Mouse (Mus musculus): ENCODE measurements around the gene Rffl.
"Not testable (repeated sequence)": the region's sequence is repeated elsewhere in the genome, so short reads cannot be mapped to it uniquely, and the experiment has no call there.

The Rffl gene

DNA sequence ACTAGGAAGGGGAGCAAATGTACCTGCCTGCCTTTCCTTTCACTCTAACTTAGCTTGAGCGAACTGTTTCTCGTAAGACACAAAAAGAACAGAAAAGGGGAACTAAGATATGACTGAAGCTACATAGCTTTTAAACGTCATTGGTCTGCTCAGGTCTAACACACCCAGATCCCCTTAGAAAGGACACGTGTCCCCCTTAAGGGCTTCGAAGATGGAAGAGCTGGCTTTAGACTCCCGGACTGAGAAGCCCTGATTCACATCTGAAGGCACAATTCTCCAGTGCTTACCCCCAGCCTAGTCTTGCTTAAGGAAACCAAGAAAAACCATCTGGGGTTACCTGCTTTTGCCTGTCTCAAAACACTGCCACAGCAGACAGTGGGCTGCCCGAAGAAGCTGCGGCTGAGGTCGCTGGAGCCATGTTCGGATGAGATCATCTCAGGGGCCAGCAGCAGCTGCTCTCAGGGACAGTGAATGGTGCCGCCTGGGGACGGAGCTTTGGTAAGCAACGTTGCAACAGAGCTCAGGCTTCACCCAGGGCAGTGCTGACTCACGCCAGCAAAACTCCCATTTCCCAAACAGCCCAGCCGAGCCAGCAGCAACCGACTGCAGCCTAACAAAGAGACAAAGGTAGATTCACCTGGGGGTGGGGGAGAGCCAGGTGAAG is 25.5 kb downstream of the Rffl start:
- DNase-seq (ENCODE audit: low spot score in 2 of 2): no peak

DNA sequence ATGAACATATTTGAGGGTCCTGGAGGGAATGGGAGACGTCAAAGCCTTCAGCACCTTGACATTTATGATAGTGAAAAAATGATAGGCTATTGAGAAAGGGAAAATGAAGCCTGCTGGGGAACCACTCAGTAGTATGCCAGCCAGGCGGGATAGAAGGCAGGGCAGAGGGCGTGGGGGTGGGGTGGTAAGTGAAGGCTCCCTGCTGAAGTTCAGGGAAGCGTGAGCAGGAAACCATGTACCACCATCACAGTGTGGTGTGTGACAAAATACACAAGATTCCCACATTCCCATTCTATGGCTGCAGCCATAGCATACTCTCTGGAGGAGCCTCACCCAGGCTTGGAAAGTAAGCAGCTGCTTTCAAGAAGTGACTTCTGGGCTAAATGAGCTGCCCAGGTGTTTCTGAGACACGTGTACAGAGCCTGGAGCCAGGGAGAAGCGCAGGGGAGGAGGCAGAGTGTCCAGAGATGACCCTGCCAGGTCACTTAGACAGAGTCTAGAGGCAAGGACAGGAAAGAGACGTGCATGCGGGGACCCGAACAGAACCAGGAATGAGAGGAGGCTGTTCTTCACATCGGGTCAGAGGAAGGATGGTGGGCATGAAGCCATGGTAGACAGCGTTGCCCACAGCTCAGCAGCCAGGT is 26.1 kb downstream of the Rffl start:
- DNase-seq (ENCODE audit: low spot score in 2 of 2): no peak

DNA sequence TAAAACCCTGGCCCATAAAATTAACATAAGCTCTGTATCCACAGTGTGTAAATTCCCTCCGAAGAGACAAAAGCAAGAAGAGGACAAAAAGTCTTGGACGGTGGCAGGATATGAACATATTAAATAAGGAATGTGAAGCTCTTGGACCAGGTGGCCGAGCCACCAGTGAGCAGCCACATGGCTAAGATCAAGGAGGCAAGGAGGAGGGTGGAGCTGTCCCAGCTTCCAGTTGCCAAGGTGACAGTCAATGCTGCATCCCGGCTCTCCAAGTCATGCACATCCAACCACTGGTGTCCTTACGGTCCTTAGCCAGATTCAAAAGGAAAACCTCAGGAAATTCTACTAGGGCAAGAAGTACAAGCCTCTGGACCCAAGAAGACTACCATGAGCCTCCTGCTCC is 32.5 kb downstream of the Rffl start:
- no peak for DNase-seq (ENCODE audit: low spot score in 2 of 2)

GRCm38 (mm10) chr11:82837848-82838247 is 33.2 kb downstream of the Rffl start:
- DNase-seq (ENCODE audit: low spot score in 2 of 2): no peak

- DNase-seq (ENCODE audit: low spot score in 2 of 2): no peak
These were observed 33.8 kb downstream of the Rffl start for GRCm38 (mm10) chr11:82837192-82837591.

GRCm38 (mm10) chr11:82835616-82836432 is 35.2 kb downstream of the Rffl start:
- DNase-seq (ENCODE audit: low spot score in 2 of 2): no peak

DNA sequence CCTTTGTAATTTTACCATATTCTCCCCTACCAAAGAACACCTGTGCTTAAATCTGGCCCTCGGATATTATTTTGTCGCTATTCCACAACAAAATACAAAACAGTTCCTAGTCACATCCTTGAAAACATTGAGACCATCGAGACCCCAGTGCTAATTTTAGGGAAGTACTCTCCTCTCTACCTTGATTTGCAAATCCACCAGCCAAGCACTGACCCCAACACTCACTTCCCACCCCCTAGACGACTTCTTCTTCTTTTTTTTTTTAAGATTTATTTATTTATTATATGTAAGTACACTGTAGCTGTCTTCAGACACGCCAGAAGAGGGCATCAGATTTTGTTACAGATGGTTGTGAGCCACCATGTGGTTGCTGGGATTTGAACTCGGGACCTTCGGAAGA is 36.7 kb downstream of the Rffl start:
- DNase-seq (ENCODE audit: low spot score in 2 of 2): not testable (repeated sequence)

DNA sequence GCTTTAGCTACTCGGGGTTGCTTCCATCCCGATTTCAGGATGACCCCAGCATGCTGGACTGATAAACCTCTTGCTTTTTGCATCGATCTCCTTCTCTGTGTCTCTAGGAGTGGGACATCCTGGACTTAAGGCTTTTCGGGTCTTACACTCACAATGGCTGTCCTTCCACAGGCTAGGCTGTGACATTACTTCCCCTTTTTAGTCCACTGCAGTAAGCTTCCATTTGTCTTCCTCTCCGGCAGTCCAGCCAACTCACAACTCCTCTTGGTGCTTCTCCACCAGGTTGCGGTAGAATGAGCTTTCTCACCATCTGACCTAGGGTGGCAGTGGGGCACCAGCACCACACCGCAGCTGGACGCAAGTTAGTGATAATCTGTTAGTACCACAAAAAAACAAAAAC is 37.1 kb downstream of the Rffl start:
- DNase-seq (ENCODE audit: low spot score in 2 of 2): no peak

DNA sequence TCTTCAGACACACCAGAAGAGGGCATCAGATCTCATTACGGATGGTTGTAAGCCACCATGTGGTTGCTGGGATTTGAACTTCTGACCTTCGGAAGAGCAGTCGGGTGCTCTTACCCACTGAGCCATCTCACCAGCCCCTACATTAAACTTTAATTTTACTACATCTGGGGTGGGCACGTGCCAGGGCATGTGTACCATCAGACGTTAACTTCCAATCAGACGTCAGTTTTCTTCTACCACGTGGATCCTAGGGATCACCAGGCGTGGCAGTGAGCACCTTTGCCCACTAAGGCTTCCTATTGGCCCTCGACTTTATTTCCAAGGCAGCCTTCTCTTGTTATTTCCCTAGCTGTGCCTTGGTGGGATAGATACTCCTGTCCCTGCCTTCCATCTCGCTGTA is 38.6 kb downstream of the Rffl start:
- not testable (repeated sequence) for DNase-seq (ENCODE audit: low spot score in 2 of 2)

DNA sequence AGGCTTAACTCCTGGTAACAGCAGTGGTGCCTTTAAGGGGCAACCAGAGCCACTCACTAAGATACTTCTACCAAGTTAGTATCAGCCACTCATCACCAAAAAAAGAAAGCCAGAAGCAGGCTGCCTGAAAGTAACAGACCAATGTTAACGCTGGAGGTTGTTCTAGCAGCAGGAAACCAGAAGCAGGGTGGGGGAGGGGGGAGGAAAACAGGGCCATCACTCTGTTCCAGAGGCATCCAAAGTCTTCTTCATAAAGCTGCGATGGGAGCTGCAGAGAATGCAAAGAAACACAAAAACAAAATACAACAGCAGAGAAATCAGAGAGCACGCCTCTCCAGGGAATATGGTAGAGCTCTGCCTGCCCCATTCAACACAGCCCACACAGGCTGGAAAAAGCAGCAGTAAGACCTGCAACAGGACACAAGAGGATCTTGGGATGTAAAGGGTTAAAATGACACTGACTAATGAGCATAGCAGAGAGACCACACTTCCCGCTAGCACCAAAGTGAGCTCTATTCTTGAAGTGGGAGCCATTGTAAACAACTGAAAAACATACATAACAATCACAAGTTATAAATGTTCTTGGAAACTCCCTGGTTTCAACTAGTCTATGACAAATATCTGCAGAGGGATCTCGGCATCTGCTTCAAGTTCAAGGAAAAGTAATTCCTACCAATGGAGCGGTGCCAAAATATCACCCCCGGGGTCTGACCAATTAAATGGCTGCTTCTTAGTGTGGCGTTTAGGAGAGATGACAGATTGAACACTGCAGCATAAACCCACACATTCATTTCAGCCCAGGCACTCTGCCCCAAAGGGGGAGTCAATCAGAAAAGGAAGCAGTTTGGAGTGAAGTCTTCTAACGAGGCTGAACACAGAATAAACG is 39.8 kb downstream of the Rffl start:
- DNase-seq (ENCODE audit: low spot score in 2 of 2): no peak

GRCm38 (mm10) chr11:82826818-82827217 is 44.2 kb downstream of the Rffl start:
- no peak for DNase-seq (ENCODE audit: low spot score in 2 of 2)

GRCm38 (mm10) chr11:82820788-82821456 is 50.1 kb downstream of the Rffl start:
- DNase-seq (ENCODE audit: low spot score in 2 of 2): no peak

- DNase-seq (ENCODE audit: low spot score in 2 of 2): peak; percentile 47 to 73
These were observed 51.7 kb downstream of the Rffl start for GRCm38 (mm10) chr11:82819350-82819749.

GRCm38 (mm10) chr11:82808485-82808884 is 62.5 kb downstream of the Rffl start:
- DNase-seq (ENCODE audit: low spot score in 2 of 2): no peak

GRCm38 (mm10) chr11:82807370-82807769 is 63.6 kb downstream of the Rffl start:
- no peak for DNase-seq (ENCODE audit: low spot score in 2 of 2)

GRCm38 (mm10) chr11:82806656-82807055 is 64.4 kb downstream of the Rffl start:
- DNase-seq (ENCODE audit: low spot score in 2 of 2): no peak

DNA sequence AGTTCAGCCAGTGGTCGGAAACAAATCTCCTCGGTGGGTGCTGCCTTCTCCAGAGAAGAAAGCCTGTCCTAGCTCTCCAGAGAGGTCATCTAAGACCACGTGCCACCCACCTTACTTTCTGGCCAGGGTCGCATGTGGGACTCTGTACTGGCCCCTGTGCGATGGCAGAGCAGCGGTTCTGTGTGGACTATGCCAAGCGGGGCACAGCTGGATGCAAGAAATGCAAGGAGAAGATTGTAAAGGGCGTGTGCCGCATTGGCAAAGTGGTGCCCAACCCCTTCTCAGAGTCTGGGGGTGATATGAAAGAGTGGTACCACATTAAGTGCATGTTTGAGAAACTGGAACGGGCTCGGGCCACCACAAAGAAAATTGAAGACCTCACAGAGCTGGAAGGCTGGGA is 87.6 kb downstream of the Rffl start:
- DNase-seq (ENCODE audit: low spot score in 2 of 2): no peak

GRCm38 (mm10) chr11:82782197-82782596 is 88.8 kb downstream of the Rffl start:
- DNase-seq (ENCODE audit: low spot score in 2 of 2): no peak

GRCm38 (mm10) chr11:82780983-82781903 is 89.8 kb downstream of the Rffl start, which contains the start of gene Lig3:
TSS of gene Lig3 (plus strand) at chr11:82781108.
- DNase-seq (ENCODE audit: low spot score in 2 of 2): peak; percentile 89 to 95

DNA sequence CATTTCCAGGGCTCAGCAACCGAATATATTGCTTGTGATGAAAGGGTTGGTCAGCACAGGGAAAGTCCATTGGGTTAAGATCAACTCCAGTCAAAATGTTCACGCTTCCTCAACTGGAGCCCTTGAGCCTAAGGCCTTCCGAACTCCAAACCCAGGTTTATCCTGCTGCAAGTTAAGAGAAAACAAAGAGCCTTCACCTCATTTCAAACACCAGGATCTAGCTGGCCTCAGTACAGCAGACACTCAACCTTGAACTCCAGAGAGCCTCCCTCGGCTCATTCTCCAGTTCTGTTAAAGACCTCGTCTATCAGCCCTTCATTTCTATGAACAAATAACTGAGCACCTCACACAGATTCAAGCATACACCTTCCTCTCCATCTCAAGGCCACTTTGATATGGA is 90.9 kb downstream of the Rffl start:
- DNase-seq (ENCODE audit: low spot score in 2 of 2): no peak

Data from thymus, postnatal 10 days (tissue).